ENCODE assay signal across 18 mouse cellular contexts in genomic region chr6:33739304-33739703, GRCm38 (mm10).
DNase-seq lines count a peak whose midpoint lies in the region; ATAC-seq and TF ChIP-seq lines count a peak whose summit lies in the region.
"Had no signal": no experiment of that assay in that cellular context is flagged by ENCODE, and none has a peak within 500 bp of the region (broad histone marks: within the 10 kb centered on the region; RNA-seq: fewer than 3 reads in every experiment).

No protein-coding gene starts in this region.

- no peak overlapping the region for H3K4me3 ChIP-seq in layer of hippocampus, adult 2 months
- no peak overlapping the region for H3K4me3 ChIP-seq in hindbrain, embryonic 15.5 days
- H3K4me3 ChIP-seq in midbrain, embryonic 14.5 days (replicated peaks; ENCODE audit: low read depth, low read length), result no peak overlapping the region
- H3K4me3 ChIP-seq: embryonic facial prominence, embryonic 10.5 days; erythroblast, embryonic 14.5 days; heart, adult 2 months had no signal

- no peaks in the 10 kb centered on the region for H3K36me3 ChIP-seq in hindbrain, embryonic 15.5 days
- H3K36me3 ChIP-seq in midbrain, embryonic 14.5 days (ENCODE audit: control insufficient read depth, insufficient read depth, low read length), result no peaks in the 10 kb centered on the region
- H3K36me3 ChIP-seq: embryonic facial prominence, embryonic 10.5 days had no signal

- H3K4me1 ChIP-seq in hindbrain, embryonic 15.5 days (replicated peaks), result peaks cover 13% of the 10 kb centered on the region
- H3K4me1 ChIP-seq in midbrain, embryonic 14.5 days (ENCODE audit: control insufficient read depth, insufficient read depth, low read length), result peaks cover 11% of the 10 kb centered on the region

- no peak for DNase-seq in layer of hippocampus, adult 2 months (ENCODE audit: low spot score in 2 of 2)
- no peak for DNase-seq in layer of hippocampus, adult 9-10 months (ENCODE audit: low spot score)
- DNase-seq in midbrain, embryonic 14.5 days, result peak; percentile 58
- DNase-seq in left cerebral cortex, adult 18-20 months (ENCODE audit: low spot score in 2 of 2), result no peak
- DNase-seq in kidney, postnatal 14 days, result no peak
- no peak for DNase-seq in left cerebral cortex, adult 8-10 months (ENCODE audit: low spot score in 2 of 2)
- DNase-seq in layer of hippocampus, postnatal 25 days (ENCODE audit: extremely low spot score in 1 of 2, low spot score in 1 of 2), result no peak
- DNase-seq: cerebellum, postnatal 14 days; heart, adult 2 months; layer of hippocampus, adult 9-11 months; lung, embryonic 14.5 days had no signal

- TF ChIP-seq CTCF in layer of hippocampus, adult 2 months (conservative IDR thresholded peaks at IDR 0.05), result no peak

- H3K9ac ChIP-seq in hindbrain, embryonic 15.5 days, result no peak overlapping the region
- H3K9ac ChIP-seq in midbrain, embryonic 14.5 days (replicated peaks; ENCODE audit: low read length), result no peak overlapping the region
- H3K9ac ChIP-seq: lung, embryonic 14.5 days had no signal

- 0 out of 2 replicates have a peak overlapping the region, but pooled peaks have one; percentile 15 for H3K27ac ChIP-seq in layer of hippocampus, adult 2 months
- peak overlapping the region; percentile 75 for H3K27ac ChIP-seq in hindbrain, embryonic 15.5 days (replicated peaks)
- H3K27ac ChIP-seq in midbrain, embryonic 14.5 days (replicated peaks; ENCODE audit: low read depth, low read length), result peak overlapping the region; percentile 75
- H3K27ac ChIP-seq: embryonic facial prominence, embryonic 10.5 days; heart, adult 2 months had no signal

- 23% methylated on average over 4 of the region's 4 CpGs for WGBS in hindbrain, embryonic 15.5 days
- WGBS in midbrain, embryonic 14.5 days, result 13% methylated on average over 4 of the region's 4 CpGs

- no peaks in the 10 kb centered on the region for H3K9me3 ChIP-seq in hindbrain, embryonic 15.5 days
- peaks cover 5% of the 10 kb centered on the region for H3K9me3 ChIP-seq in midbrain, embryonic 14.5 days (ENCODE audit: control insufficient read depth, low read length)

- no peaks in the 10 kb centered on the region for H3K27me3 ChIP-seq in hindbrain, embryonic 15.5 days
- H3K27me3 ChIP-seq in midbrain, embryonic 14.5 days (ENCODE audit: control insufficient read depth, insufficient read depth, low read length), result no peaks in the 10 kb centered on the region
- H3K27me3 ChIP-seq: CH12.LX had no signal

- no peak for ATAC-seq in hindbrain, embryonic 15.5 days (ENCODE audit: low FRiP score, low read depth)
- ATAC-seq in midbrain, embryonic 14.5 days (ENCODE audit: low FRiP score, low TSS enrichment), result peak; percentile 37; the same call in 1 of the 2 replicates
- ATAC-seq: activated CD4-positive, CD25-positive, alpha-beta regulatory T cell, adult 4 months; inflammation-experienced regulatory T-cells, adult 6 months had no signal

- no peak overlapping the region for H3K4me2 ChIP-seq in hindbrain, embryonic 15.5 days
- no peak overlapping the region for H3K4me2 ChIP-seq in midbrain, embryonic 14.5 days (ENCODE audit: low read length)
- H3K4me2 ChIP-seq: liver, embryonic 11.5 days; lung, embryonic 14.5 days had no signal

Comparison
In these comparisons a context has a peak if more than half of its experiments do, and no peak if none do; other contexts are left out.
1. H3K27ac ChIP-seq: peak in every context shown above with its lines; median percentile 75 in hindbrain, embryonic 15.5 days; 75 in midbrain, embryonic 14.5 days; 15 in layer of hippocampus, adult 2 months.